Mouse (Mus musculus): ENCODE results near the gene Slu7.

Slu7 gene

GRCm38 (mm10) chr11:43424386-43424785 is 9.2 kb upstream of the Slu7 start:
- no peak for DNase-seq (ENCODE audit: extremely low read depth, low read depth, low spot score)

- no peak for DNase-seq (ENCODE audit: extremely low read depth, low read depth, low spot score)
These were observed 8.3 kb upstream of the Slu7 start for GRCm38 (mm10) chr11:43425166-43425709.

GRCm38 (mm10) chr11:43425824-43426413 is 7.6 kb upstream of the Slu7 start, which contains the start of gene Pttg1:
Pttg1 (minus strand) TSS chr11:43426251.
- peak; percentile 55 for DNase-seq (ENCODE audit: extremely low read depth, low read depth, low spot score)

GRCm38 (mm10) chr11:43426414-43426884 is 7.1 kb upstream of the Slu7 start:
- DNase-seq (ENCODE audit: extremely low read depth, low read depth, low spot score), result peak; percentile 30

GRCm38 (mm10) chr11:43434024-43434407 is 472 bp downstream of the Slu7 start:
- no peak for DNase-seq (ENCODE audit: extremely low read depth, low read depth, low spot score)

GRCm38 (mm10) chr11:43441121-43441520 is 7.6 kb downstream of the Slu7 start:
- DNase-seq (ENCODE audit: extremely low read depth, low read depth, low spot score), result no peak

- DNase-seq (ENCODE audit: extremely low read depth, low read depth, low spot score), result no peak
These were observed 9.6 kb downstream of the Slu7 start for GRCm38 (mm10) chr11:43443183-43443582.

GRCm38 (mm10) chr11:43449916-43450315 is 16.4 kb downstream of the Slu7 start:
- no peak for DNase-seq (ENCODE audit: extremely low read depth, low read depth, low spot score)

GRCm38 (mm10) chr11:43451322-43451721 is 17.8 kb downstream of the Slu7 start:
- no peak for DNase-seq (ENCODE audit: extremely low read depth, low read depth, low spot score)

GRCm38 (mm10) chr11:43452266-43452665 is 18.7 kb downstream of the Slu7 start:
- DNase-seq (ENCODE audit: extremely low read depth, low read depth, low spot score), result no peak

- DNase-seq (ENCODE audit: extremely low read depth, low read depth, low spot score), result no peak
These were observed 29.7 kb downstream of the Slu7 start for GRCm38 (mm10) chr11:43463204-43463603.

GRCm38 (mm10) chr11:43470118-43470517 is 36.6 kb downstream of the Slu7 start:
- DNase-seq (ENCODE audit: extremely low read depth, low read depth, low spot score), result no peak

GRCm38 (mm10) chr11:43470881-43471820 is 37.6 kb downstream of the Slu7 start:
- DNase-seq (ENCODE audit: extremely low read depth, low read depth, low spot score), result no peak

- no peak for DNase-seq (ENCODE audit: extremely low read depth, low read depth, low spot score)
These were observed 39.6 kb downstream of the Slu7 start for GRCm38 (mm10) chr11:43473115-43473514.

GRCm38 (mm10) chr11:43473635-43474224 is 40.2 kb downstream of the Slu7 start:
- DNase-seq (ENCODE audit: extremely low read depth, low read depth, low spot score), result no peak

GRCm38 (mm10) chr11:43474225-43474774 is 40.8 kb downstream of the Slu7 start, which contains the start of gene C1qtnf2:
C1qtnf2 (plus strand) TSS chr11:43474276.
- no peak for DNase-seq (ENCODE audit: extremely low read depth, low read depth, low spot score)

- no peak for DNase-seq (ENCODE audit: extremely low read depth, low read depth, low spot score)
These were observed 45.8 kb downstream of the Slu7 start for GRCm38 (mm10) chr11:43479376-43479775.

GRCm38 (mm10) chr11:43480561-43480960 is 47.0 kb downstream of the Slu7 start:
- no peak for DNase-seq (ENCODE audit: extremely low read depth, low read depth, low spot score)

GRCm38 (mm10) chr11:43481672-43482522 is 48.4 kb downstream of the Slu7 start:
- DNase-seq (ENCODE audit: extremely low read depth, low read depth, low spot score), result no peak
